Mouse (Mus musculus): ENCODE data around the gene Polr1b.

The Polr1b gene

GRCm38 (mm10) chr2:129100784-129101310, at the start of gene Polr1b:
Gene Polr1b, plus strand, starts transcription at chr2:129100995.
- peak; percentile 89 to 94 for DNase-seq (ENCODE audit: low spot score in 2 of 2)

- no peak for DNase-seq (ENCODE audit: low spot score in 2 of 2)
Observed at GRCm38 (mm10) chr2:129052451-129052983, 48.3 kb upstream of the Polr1b start.

- DNase-seq (ENCODE audit: low spot score in 2 of 2) = no peak
Observed at GRCm38 (mm10) chr2:129055741-129056140, 45.1 kb upstream of the Polr1b start.

- DNase-seq (ENCODE audit: low spot score in 2 of 2) = no peak
Observed at GRCm38 (mm10) chr2:129056597-129056996, 44.2 kb upstream of the Polr1b start.

GRCm38 (mm10) chr2:129057256-129057655, 43.5 kb upstream of the Polr1b start:
- no peak for DNase-seq (ENCODE audit: low spot score in 2 of 2)

- no peak for DNase-seq (ENCODE audit: low spot score in 2 of 2)
Observed at GRCm38 (mm10) chr2:129057920-129058361, 42.9 kb upstream of the Polr1b start.

GRCm38 (mm10) chr2:129061456-129062059, 39.2 kb upstream of the Polr1b start:
- DNase-seq (ENCODE audit: low spot score in 2 of 2) = no peak

GRCm38 (mm10) chr2:129065437-129066282, 35.1 kb upstream of the Polr1b start, which contains the start of gene Ttl:
Gene Ttl, plus strand, starts transcription at chr2:129065942.
- DNase-seq (ENCODE audit: low spot score in 2 of 2) = peak; percentile 66 to 77

GRCm38 (mm10) chr2:129066326-129066725, 34.5 kb upstream of the Polr1b start:
- DNase-seq (ENCODE audit: low spot score in 2 of 2) = peak; percentile 44 to 47

- DNase-seq (ENCODE audit: low spot score in 2 of 2) = no peak
Observed at GRCm38 (mm10) chr2:129070296-129070695, 30.5 kb upstream of the Polr1b start.

- DNase-seq (ENCODE audit: low spot score in 2 of 2) = no peak
Observed at GRCm38 (mm10) chr2:129078313-129078712, 22.5 kb upstream of the Polr1b start.

- no peak for DNase-seq (ENCODE audit: low spot score in 2 of 2)
Observed at GRCm38 (mm10) chr2:129079194-129079593, 21.6 kb upstream of the Polr1b start.

GRCm38 (mm10) chr2:129081097-129081496, 19.7 kb upstream of the Polr1b start:
- no peak for DNase-seq (ENCODE audit: low spot score in 2 of 2)

- DNase-seq (ENCODE audit: low spot score in 2 of 2) = no peak
Observed at GRCm38 (mm10) chr2:129083514-129083913, 17.3 kb upstream of the Polr1b start.

- DNase-seq (ENCODE audit: low spot score in 2 of 2) = no peak
Observed at GRCm38 (mm10) chr2:129084959-129085358, 15.8 kb upstream of the Polr1b start.

- no peak for DNase-seq (ENCODE audit: low spot score in 2 of 2)
Observed at GRCm38 (mm10) chr2:129087520-129087919, 13.3 kb upstream of the Polr1b start.

- no peak for DNase-seq (ENCODE audit: low spot score in 2 of 2)
Observed at GRCm38 (mm10) chr2:129090370-129090769, 10.4 kb upstream of the Polr1b start.

GRCm38 (mm10) chr2:129092810-129093209, 8.0 kb upstream of the Polr1b start:
- DNase-seq (ENCODE audit: low spot score in 2 of 2) = no peak

- no peak for DNase-seq (ENCODE audit: low spot score in 2 of 2)
Observed at GRCm38 (mm10) chr2:129093926-129094724, 6.7 kb upstream of the Polr1b start.

GRCm38 (mm10) chr2:129112924-129113323, 12.1 kb downstream of the Polr1b start:
- DNase-seq (ENCODE audit: low spot score in 2 of 2) = no peak

GRCm38 (mm10) chr2:129115706-129116367, 15.0 kb downstream of the Polr1b start:
- no peak for DNase-seq (ENCODE audit: low spot score in 2 of 2)

All from urinary bladder, postnatal 36 days (tissue).